Mouse (Mus musculus) stomach, embryonic 14.5 days (tissue): Measurements from ENCODE around the gene Frmpd2. TPM values are rescaled to one million over a fixed set of nuclear protein-coding genes. Genes with fewer than 3 reads are reported as not detected.

Experiments used
- ATAC-seq: fragments of 200-750 bp; cut with Nextera tagmentation; 2 replicates; pipeline ENCODE4 v1.8.0; 2017; ENCODE audit warnings: low read depth, moderate TSS enrichment; ENCODE audit not compliant: insufficient number of reproducible peaks, insufficient read depth, low FRiP score
- H3K27ac ChIP-seq: fragments of 300-500 bp; sonication (generic); 2 replicates; pipeline ENCODE4 v1.5.1; 2014; ENCODE audit warnings: mild to moderate bottlenecking, low read length, moderate library complexity, mixed read lengths
- H3K27me3 ChIP-seq: fragments of 300-500 bp; sonication (generic); 2 replicates; pipeline ENCODE4 v1.6.1; 2014; ENCODE audit warnings: low read length, control low read depth, mixed read lengths; ENCODE audit not compliant: control insufficient read depth, insufficient read depth
- H3K36me3 ChIP-seq: fragments of 300-500 bp; sonication (generic); 2 replicates; pipeline ENCODE4 v1.6.1; 2014; ENCODE audit warnings: mild to moderate bottlenecking, control low read depth, low read length, moderate library complexity, mixed read lengths; ENCODE audit not compliant: control insufficient read depth, insufficient read depth
- H3K4me1 ChIP-seq: fragments of 300-500 bp; sonication (generic); 2 replicates; pipeline ENCODE4 v1.6.1; 2014; ENCODE audit warnings: low read length, control low read depth, mixed read lengths; ENCODE audit not compliant: control insufficient read depth, insufficient read depth
- H3K4me2 ChIP-seq: fragments of 300-500 bp; sonication (generic); replicated peaks from 2 replicates; pipeline ENCODE4 v1.6.1; 2014; ENCODE audit warnings: low read depth, low read length, control low read depth
- H3K4me3 ChIP-seq: fragments of 300-500 bp; sonication (generic); 2 replicates; pipeline ENCODE4 v1.5.1; 2014; ENCODE audit warnings: low read depth, low read length, control low read depth
- H3K9ac ChIP-seq: fragments of 300-500 bp; sonication (generic); replicated peaks from 2 replicates; pipeline ENCODE4 v1.6.1; 2014; ENCODE audit warnings: low read depth, mild to moderate bottlenecking, control low read depth, low read length, moderate library complexity, mixed read lengths
- H3K9me3 ChIP-seq: fragments of 300-500 bp; sonication (generic); 2 replicates; pipeline ENCODE4 v1.6.1; 2016; ENCODE audit warnings: low read depth, low read length, control low read depth; ENCODE audit not compliant: control insufficient read depth
- WGBS: fragments of 180-500 bp; shearing (Covaris S2); extraction: QIAGEN DNeasy Blood & Tissue Kit; methylation state at CpG from one replicate; pipeline ENCODE4 v1.1.7; 2014; 5-methylcytosine and 5-hydroxymethylcytosine counted together
- polyA plus RNA-seq: library from polyadenylated mRNA; unstranded; fragments of >200 nt; fragmentation: Nextera tagmentation; extraction: Ambion mirVana; gene quantifications from 2 replicates; pipeline ENCODE4 v1.2.1, GENCODE M21; 2014

Frmpd2 gene
- polyA plus RNA-seq, 1 experiment from 2014 or later, result 0.16 TPM

GRCm38 (mm10) chr14:33449296-33449840 is 22.1 kb upstream of the Frmpd2 start:
- 74% methylated on average over 2 of the region's 2 CpGs for WGBS
- no peak for ATAC-seq

GRCm38 (mm10) chr14:33450331-33450730 is 21.2 kb upstream of the Frmpd2 start:
- no peak overlapping the region for H3K4me3 ChIP-seq
- no peak overlapping the region for H3K27ac ChIP-seq
- ATAC-seq, result no peak
- H3K27me3 ChIP-seq, result no peaks in the 10 kb centered on the region
- no peak overlapping the region for H3K9ac ChIP-seq
- no peaks in the 10 kb centered on the region for H3K9me3 ChIP-seq
- H3K36me3 ChIP-seq, result no peaks in the 10 kb centered on the region
- H3K4me1 ChIP-seq, result peaks cover 1% of the 10 kb centered on the region; the same call in 1 of the 2 replicates
- H3K4me2 ChIP-seq, result no peak overlapping the region

More at GRCm38 (mm10) chr14:33449296-33449840, 22.1 kb upstream of the Frmpd2 start:
- Histone ChIP-seq H3K9ac (no peak overlapping the region), H3K9me3 (no peaks in the 10 kb centered on the region), H3K36me3 (no peaks in the 10 kb centered on the region), H3K27ac (no peak overlapping the region), H3K27me3 (no peaks in the 10 kb centered on the region), H3K4me2 (no peak overlapping the region), H3K4me3 (no peak overlapping the region), H3K4me1 (peaks cover 4% of the 10 kb centered on the region; the same call in 1 of the 2 replicates)

GRCm38 (mm10) chr14:33463658-33464057 is 7.8 kb upstream of the Frmpd2 start:
- Histone ChIP-seq H3K36me3 (no peaks in the 10 kb centered on the region), H3K27ac (no peak overlapping the region), H3K9ac (no peak overlapping the region), H3K4me1 (no peaks in the 10 kb centered on the region), H3K9me3 (no peaks in the 10 kb centered on the region), H3K27me3 (no peaks in the 10 kb centered on the region), H3K4me2 (no peak overlapping the region), H3K4me3 (no peak overlapping the region)
- 81% methylated on average over 3 of the region's 3 CpGs for WGBS
- ATAC-seq, result no peak

DNA sequence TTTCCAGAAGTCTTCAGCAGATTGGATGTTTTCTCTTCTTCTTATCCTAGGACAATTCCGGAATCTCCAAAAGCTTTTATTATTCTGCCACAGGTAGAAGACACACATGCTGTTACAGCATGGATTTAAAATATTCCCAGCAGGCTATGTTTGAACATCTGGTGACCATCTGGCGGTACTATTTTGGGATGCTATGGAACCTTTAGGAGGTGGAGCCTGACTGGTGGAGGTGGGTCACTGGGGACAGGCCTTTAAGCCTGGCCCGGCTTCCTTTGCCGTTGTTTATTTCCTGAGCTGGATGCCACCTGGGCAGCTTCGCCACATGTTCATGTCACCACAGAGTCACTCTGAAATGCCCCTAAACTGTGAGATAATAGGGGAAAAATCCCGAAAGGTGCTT is 3.7 kb upstream of the Frmpd2 start:
- no peak overlapping the region for H3K27ac ChIP-seq
- H3K4me3 ChIP-seq, result no peak overlapping the region
- no peak overlapping the region for H3K9ac ChIP-seq
- no peaks in the 10 kb centered on the region for H3K36me3 ChIP-seq
- no peak for ATAC-seq
- H3K4me2 ChIP-seq, result no peak overlapping the region
- no peaks in the 10 kb centered on the region for H3K27me3 ChIP-seq
- H3K4me1 ChIP-seq, result no peaks in the 10 kb centered on the region
- 64% methylated on average over 6 of the region's 6 CpGs for WGBS
- H3K9me3 ChIP-seq, result no peaks in the 10 kb centered on the region

DNA sequence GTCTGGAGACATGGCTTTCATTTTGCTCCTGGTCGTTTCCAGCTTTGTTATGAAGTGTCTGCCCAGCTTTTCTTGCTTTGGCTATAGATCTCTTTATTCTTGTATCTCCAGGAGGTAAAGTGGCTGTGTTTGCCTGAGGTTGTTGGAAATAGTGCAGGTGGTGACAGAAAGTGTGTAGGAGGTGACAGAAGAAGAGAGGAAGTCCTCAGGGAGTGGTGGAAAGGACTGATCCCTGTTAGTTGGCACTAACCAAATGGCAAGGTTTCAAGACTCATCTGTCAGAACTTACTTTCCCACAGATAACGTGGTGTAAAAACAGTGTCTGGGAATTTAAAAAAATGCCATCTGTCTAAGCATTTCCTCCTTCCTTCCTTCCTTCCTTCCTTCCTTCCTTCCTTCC is 3.0 kb downstream of the Frmpd2 start:
- H3K27ac ChIP-seq, result no peak overlapping the region
- WGBS, result 61% methylated on average over 2 of the region's 2 CpGs
- no peak overlapping the region for H3K9ac ChIP-seq
- H3K9me3 ChIP-seq, result no peaks in the 10 kb centered on the region
- no peak overlapping the region for H3K4me3 ChIP-seq
- H3K4me1 ChIP-seq, result no peaks in the 10 kb centered on the region
- H3K4me2 ChIP-seq, result no peak overlapping the region
- ATAC-seq, result no peak
- H3K27me3 ChIP-seq, result no peaks in the 10 kb centered on the region
- no peaks in the 10 kb centered on the region for H3K36me3 ChIP-seq

GRCm38 (mm10) chr14:33476094-33476760 is 4.7 kb downstream of the Frmpd2 start:
- 7% methylated on average over 3 of the region's 3 CpGs for WGBS
- no peaks in the 10 kb centered on the region for H3K27me3 ChIP-seq
- no peak overlapping the region for H3K27ac ChIP-seq
- no peaks in the 10 kb centered on the region for H3K36me3 ChIP-seq
- no peak overlapping the region for H3K4me2 ChIP-seq
- no peak overlapping the region for H3K4me3 ChIP-seq
- no peaks in the 10 kb centered on the region for H3K9me3 ChIP-seq
- H3K4me1 ChIP-seq, result no peaks in the 10 kb centered on the region
- H3K9ac ChIP-seq, result no peak overlapping the region
- no peak for ATAC-seq

DNA sequence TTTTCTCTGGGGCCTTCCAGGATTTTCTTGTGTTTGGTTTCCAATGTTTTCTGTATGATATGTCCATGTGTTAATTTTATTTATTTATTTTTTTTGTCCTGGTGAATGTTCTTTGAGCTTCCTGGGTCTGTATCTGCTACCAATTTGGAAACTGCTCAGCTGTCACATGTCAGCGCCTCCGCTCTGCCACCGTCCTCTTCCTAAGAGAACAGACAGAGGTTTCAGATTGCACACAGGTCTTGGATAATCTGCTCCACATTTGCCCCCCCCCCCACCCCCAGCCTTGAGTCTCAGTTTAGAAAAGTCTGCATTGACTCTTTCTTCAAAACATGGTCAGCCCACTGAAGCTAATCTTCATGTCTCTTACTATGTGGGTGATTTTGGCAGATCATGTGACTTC is 10.5 kb downstream of the Frmpd2 start:
- no peaks in the 10 kb centered on the region for H3K4me1 ChIP-seq
- WGBS, result 51% methylated on average over 3 of the region's 3 CpGs
- no peak for ATAC-seq
- H3K4me3 ChIP-seq, result no peak overlapping the region
- no peak overlapping the region for H3K27ac ChIP-seq
- no peaks in the 10 kb centered on the region for H3K27me3 ChIP-seq
- no peak overlapping the region for H3K9ac ChIP-seq
- no peak overlapping the region for H3K4me2 ChIP-seq
- H3K9me3 ChIP-seq, result no peaks in the 10 kb centered on the region
- no peaks in the 10 kb centered on the region for H3K36me3 ChIP-seq

DNA sequence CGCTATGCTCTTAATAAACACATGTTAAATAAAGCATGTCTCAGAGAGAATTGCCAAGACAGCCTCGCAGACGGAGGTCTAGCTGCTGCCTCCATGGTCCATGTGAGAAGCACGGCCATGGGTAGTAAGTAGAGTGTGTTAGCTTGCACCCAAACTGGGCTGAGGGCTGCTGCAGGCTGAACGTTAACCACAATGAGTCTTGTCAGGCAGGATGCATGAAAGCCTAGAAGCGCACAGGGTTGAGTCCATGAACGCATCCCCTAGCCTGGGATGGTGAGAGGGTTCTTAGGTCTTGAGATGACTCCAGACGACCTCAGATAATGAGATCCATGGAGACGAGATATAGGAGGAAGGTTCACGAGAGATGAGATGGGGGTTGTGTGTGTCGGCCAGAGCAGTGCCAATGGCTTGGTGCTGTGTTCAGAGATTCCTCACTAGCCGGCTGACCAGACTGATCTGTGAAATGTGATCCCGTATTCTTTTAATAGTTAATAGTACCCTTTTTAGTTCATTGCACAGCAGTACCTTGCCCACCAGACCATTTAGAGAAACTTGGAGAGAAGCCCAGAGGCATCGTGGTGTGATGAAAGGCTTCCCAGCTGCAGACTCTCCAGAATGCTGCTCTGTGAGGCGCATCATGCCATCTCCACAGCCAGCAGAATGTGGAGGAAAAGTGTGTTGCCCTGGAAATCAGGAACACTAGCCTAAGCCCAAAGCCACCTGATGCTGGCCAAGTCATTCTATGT is 16.5 kb downstream of the Frmpd2 start:
- 61% methylated on average over 15 of the region's 15 CpGs for WGBS
- Histone ChIP-seq H3K4me3 (no peak overlapping the region), H3K36me3 (no peaks in the 10 kb centered on the region), H3K9ac (no peak overlapping the region), H3K9me3 (no peaks in the 10 kb centered on the region), H3K27me3 (no peaks in the 10 kb centered on the region), H3K27ac (no peak overlapping the region), H3K4me1 (no peaks in the 10 kb centered on the region), H3K4me2 (no peak overlapping the region)
- ATAC-seq, result no peak
